Mouse (Mus musculus) testis, postnatal 10 days (tissue): ENCODE data around the gene Gm48552.

Source experiments
- DNase-seq: peaks from one replicate; pipeline ENCODE4 v3.0.0; 2021; ENCODE audit warnings: low spot score

The Gm48552 gene

DNA sequence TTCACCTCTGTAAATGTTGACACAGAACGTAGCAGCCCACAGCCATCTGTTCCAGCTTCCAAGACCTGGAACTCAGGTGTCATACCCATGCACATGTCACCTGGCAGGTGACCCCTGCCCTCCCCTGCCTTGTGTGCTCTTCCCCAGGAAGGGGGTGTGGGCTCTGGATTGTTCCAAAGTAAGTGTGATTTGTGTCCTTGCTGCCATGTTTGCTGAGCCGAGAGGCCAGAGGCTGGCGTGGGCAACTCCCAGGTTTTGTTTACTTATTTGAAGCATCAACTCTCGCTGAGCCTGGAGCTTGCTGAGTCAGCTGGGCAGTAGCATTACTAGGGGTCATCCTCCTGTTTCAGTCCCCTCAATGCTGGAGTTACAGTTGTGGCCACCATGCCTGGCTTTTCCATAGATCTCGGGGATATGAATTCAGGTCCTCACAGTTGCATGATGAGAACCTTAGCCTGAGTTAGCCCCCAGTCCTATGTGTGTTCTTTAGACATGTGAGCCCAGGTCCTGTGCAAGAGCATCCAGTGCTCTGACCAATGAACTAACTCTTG, at the start of gene Gm48552:
Gene Gm48552 (plus strand): TSS at position 501 of the 551 bp plus-strand sequence.
- DNase-seq, result no peak

- peak; percentile 60 for DNase-seq
These were observed 48.1 kb upstream of the Gm48552 start for GRCm38 (mm10) chr10:81340551-81341332.

- peak; percentile 92 for DNase-seq
These were observed 47.4 kb upstream of the Gm48552 start for GRCm38 (mm10) chr10:81341333-81341949.

GRCm38 (mm10) chr10:81342686-81343505, 45.9 kb upstream of the Gm48552 start, which contains the start of gene Gipc3:
Gene Gipc3, minus strand, starts transcription at chr10:81343266.
- DNase-seq, result no peak

DNA sequence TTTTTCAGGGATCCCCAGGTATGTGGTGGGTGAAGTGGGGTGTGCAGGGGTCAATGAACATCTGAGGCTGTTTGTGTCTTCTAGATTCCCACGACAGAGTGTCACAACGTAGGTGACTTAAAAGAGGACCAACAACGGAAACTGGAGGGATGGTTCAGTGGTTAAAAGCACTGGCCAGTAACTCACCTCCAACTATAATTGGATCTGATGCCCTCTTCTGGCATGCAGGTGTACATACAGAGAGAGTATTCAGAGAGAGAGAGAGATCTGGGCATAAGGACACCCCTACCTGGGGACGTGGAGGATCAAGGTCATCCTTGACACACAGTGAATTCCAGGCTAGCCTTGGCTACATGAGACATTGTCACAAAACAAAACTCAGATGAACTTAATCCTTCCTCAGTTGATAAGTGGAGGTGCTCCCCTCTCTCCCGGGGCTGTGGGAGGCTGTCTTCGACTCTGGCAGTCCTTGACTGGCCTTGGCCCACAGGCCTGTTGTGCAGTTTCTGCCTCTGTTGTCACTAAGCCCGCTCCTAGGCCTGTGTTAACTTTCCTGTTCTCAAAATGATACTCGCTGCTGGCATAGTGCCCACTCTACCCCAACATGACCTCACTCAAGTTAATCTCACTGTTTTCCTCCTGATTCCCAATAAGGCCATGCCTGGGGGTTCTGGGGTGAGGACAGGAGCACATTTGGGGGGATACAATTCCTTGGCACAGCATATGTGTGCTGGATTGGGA, 44.2 kb upstream of the Gm48552 start:
- DNase-seq, result peak; percentile 90

DNA sequence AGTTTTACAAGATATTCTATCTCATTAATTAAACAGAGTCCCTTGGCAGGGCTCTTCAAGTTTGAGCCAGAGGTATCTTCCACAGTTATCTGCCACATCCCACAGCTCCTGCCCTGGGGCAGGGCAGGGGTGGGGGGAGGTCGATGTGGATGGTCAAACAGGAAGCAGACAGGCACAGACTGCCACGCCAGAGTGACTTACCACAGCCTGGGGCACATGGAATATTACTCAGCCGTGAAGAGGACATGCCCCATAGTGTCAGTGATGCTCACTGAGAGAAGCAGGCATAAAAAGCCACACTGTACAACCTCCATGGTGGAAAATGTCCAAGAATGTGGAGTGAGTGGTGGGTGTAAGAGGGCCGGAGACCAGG, 43.7 kb upstream of the Gm48552 start:
- no peak for DNase-seq

- peak; percentile 91 for DNase-seq
These were observed 42.2 kb upstream of the Gm48552 start for GRCm38 (mm10) chr10:81346453-81347067.

- DNase-seq, result peak; percentile 74
These were observed 39.7 kb upstream of the Gm48552 start for GRCm38 (mm10) chr10:81349146-81349545.

DNA sequence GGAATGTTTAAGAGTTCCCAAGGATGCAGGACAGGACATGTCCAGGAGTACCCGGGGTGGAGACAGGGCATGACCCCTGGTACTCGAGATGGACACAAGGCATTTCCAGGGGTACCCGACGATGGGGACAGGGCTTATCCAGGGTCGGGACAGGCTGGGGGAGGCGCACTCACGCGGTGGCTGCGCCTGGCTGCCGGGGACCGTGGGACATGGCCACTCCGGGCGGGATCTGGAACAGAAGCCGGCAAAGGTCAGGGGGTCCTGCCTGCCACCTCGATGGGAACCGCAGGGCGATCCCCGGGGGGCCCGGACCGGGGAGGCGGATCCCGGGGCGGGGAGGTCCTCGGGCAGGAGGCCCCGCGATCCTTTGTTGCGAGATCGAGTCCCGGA, 38.8 kb upstream of the Gm48552 start:
- DNase-seq, result no peak

GRCm38 (mm10) chr10:81350351-81351063, 38.3 kb upstream of the Gm48552 start, which contains the start of gene Hmg20b:
Gene Hmg20b, minus strand, starts transcription at chr10:81350480.
- DNase-seq, result peak; percentile 99

GRCm38 (mm10) chr10:81351678-81352291, 37.0 kb upstream of the Gm48552 start:
- no peak for DNase-seq

- no peak for DNase-seq
These were observed 33.9 kb upstream of the Gm48552 start for GRCm38 (mm10) chr10:81354738-81355477.

DNA sequence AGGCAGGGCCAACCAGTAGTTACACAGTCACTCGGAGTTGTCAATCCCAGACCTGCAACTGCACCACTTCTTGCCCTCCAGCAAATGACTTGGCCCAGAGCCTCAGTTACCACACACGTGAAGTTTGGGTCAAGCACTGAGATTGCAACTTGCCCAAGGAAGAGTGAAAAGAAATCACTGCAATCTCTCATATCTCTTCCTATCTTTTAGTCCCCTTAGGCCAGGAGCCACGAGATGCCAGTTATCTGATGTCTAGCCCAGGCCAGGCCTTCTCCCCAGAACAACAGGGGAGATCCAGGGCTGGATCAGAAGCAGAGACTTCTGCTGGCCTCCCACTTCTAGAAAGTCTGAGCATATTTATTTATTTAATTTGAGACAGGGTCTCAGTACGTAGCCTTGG, 33.3 kb upstream of the Gm48552 start:
- DNase-seq, result no peak

DNA sequence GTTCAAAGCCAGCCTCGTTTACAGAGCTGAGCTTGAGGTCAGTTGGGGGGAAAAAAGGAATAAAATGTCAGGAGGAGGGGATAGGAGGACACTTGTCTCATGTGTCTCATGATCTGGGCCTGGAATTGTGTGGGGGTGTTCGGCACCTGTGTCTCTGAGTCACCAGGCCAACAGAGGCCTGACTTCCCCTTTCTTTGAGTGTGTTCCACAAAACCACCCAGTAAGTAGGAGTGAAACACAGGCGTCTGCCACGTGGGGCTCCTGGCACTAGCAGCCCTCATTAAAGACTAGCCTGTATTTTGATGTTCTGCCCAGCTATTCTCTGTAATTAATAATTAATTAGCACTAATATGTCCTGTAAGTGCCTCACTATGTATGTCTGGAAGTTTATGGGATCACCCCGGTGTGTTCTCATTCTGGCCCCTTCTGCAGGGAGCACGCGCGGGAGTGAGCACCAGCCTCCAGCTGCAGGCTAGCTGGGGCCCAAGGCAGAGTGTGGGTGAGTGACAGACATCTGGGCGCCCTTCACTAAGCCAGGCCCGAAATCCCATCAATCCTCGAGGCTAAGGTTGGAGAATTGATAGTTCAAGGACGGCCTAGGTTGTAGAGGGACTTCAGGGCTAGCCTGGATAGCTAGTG, 32.3 kb upstream of the Gm48552 start:
- DNase-seq, result no peak

DNA sequence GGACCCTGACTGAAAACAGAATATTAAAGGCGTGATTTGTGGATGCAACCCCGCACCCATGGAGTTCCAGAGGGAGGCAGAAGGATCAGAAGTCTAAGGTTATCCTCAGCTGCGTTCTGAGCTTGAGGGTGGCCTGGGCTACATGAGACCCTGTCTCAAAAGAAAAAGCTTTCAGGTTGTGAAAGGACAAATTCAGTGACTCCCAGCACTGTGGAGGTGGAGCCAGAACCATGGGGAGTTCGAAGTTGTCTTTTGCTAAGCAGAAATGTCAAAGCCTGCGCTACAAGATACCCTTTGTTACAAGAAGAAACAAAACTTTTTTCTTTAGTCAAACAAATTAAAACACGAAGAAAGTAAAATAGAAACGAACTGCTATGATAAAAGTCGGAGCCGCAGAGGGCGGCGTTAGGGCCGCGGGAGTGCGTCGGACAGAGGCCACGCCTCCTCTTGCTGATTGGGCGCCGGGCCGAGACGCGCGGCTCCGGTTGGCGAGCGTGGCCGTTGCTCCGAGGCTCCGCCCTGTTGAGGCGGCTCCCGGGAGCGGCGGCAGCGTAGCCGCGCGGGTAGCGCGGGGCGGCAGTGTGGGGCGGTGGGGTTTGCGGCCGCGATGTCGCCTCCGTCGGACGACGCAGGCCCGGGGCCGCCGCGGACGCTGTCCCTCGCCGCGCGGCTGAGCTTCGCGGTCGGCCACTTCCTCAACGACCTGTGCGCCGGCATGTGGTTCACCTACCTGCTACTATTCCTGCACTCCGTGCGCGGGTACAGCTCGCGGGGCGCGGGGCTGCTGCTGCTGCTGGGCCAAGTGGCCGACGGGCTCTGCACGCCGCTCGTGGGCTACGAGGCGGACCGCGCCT, 31.6 kb upstream of the Gm48552 start, which contains the start of gene Mfsd12:
Gene Mfsd12 (plus strand): TSS at position 501 of the 854 bp plus-strand sequence.
- peak; percentile 96 for DNase-seq

- DNase-seq, result no peak
These were observed 30.6 kb upstream of the Gm48552 start for GRCm38 (mm10) chr10:81358209-81358608.

DNA sequence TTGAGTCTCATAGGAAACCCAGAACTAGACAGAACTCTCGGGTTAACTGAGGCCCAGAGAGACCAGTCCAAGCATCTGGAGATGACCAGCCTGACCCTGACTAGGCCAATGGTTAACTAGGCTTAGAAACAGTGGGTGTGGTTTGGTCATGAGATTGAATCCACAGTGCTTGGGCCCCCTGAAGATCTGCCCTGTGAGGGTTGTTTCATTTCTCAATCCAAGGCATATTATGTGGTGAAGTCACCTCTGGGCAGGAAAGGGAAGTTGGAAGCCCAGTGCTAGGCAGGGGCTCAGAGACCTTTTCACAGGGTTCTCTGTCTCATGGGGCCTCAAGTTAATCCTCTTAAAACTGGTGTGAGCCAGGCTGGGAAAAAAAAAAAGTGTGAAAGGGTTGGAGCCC, 30.0 kb upstream of the Gm48552 start:
- no peak for DNase-seq

- DNase-seq, result no peak
These were observed 28.1 kb upstream of the Gm48552 start for GRCm38 (mm10) chr10:81360721-81361120.
